Mouse (Mus musculus) forebrain, embryonic 11.5 days (tissue): ENCODE measurements around the gene Ercc6. TPM values are rescaled to one million over a fixed set of nuclear protein-coding genes. Genes with fewer than 3 reads are reported as not detected.

ENCODE experiments used
- ATAC-seq: fragments of 200-750 bp; cut with Nextera tagmentation; replicated peaks from 2 replicates; pipeline ENCODE4 v1.8.0; 2017; ENCODE audit warnings: moderate TSS enrichment; ENCODE audit not compliant: low FRiP score
- DNase-seq: peaks from one replicate; pipeline ENCODE4 v3.0.0-alpha.2; 2017; ENCODE audit warnings: low spot score
- H3K27ac ChIP-seq: fragments of 300-500 bp; sonication (generic); 2 replicates; pipeline ENCODE4 v1.5.1; 2014; ENCODE audit warnings: low read depth, low read length
- H3K27me3 ChIP-seq: fragments of 300-500 bp; sonication (generic); 2 replicates; pipeline ENCODE4 v1.6.1; 2014; ENCODE audit warnings: mild to moderate bottlenecking, low read length, mixed read lengths; ENCODE audit not compliant: control insufficient read depth, insufficient read depth
- H3K36me3 ChIP-seq: fragments of 300-500 bp; sonication (generic); 2 replicates; pipeline ENCODE4 v1.6.1; 2014; ENCODE audit warnings: mild to moderate bottlenecking, low read length, moderate library complexity, mixed read lengths; ENCODE audit not compliant: control insufficient read depth, insufficient read depth
- H3K4me1 ChIP-seq: fragments of 300-500 bp; sonication (generic); replicated peaks from 2 replicates; pipeline ENCODE4 v1.6.1; 2014; ENCODE audit warnings: low read length, mixed read lengths; ENCODE audit not compliant: control insufficient read depth, insufficient read depth
- H3K4me2 ChIP-seq: fragments of 300-500 bp; sonication (generic); 2 replicates; pipeline ENCODE4 v1.6.1; 2014; ENCODE audit warnings: low read depth, mild to moderate bottlenecking, low read length, moderate library complexity, mixed read lengths; ENCODE audit not compliant: severe bottlenecking
- H3K4me3 ChIP-seq: fragments of 300-500 bp; sonication (generic); 2 replicates; pipeline ENCODE4 v1.5.1; 2014; ENCODE audit warnings: low read depth, low read length
- H3K9ac ChIP-seq: fragments of 300-500 bp; sonication (generic); 2 replicates; pipeline ENCODE4 v1.6.1; 2014; ENCODE audit warnings: low read length
- H3K9me3 ChIP-seq: fragments of 300-500 bp; sonication (generic); 2 replicates; pipeline ENCODE4 v1.6.1; 2016; ENCODE audit warnings: low read length, mixed read lengths; ENCODE audit not compliant: control insufficient read depth
- WGBS: fragments of 180-500 bp; shearing (Covaris S2); extraction: QIAGEN DNeasy Blood & Tissue Kit; methylation state at CpG from one replicate; pipeline ENCODE4 v1.1.7; 2014; 5-methylcytosine and 5-hydroxymethylcytosine counted together
- polyA plus RNA-seq: library from polyadenylated mRNA; unstranded; fragments of >200 nt; fragmentation: Nextera tagmentation; extraction: Ambion mirVana; gene quantifications from 2 replicates; pipeline ENCODE4 v1.2.1, GENCODE M21; 2014

The Ercc6 gene
- polyA plus RNA-seq, 1 experiment from 2014 or later = 29.4 TPM

GRCm38 (mm10) chr14:32624811-32625210 lies 111.5 kb downstream of the Ercc6 start:
- Histone ChIP-seq H3K4me1 (no peaks in the 10 kb centered on the region), H3K36me3 (no peaks in the 10 kb centered on the region), H3K9me3 (no peaks in the 10 kb centered on the region), H3K4me2 (no peak overlapping the region), H3K9ac (no peak overlapping the region), H3K27me3 (no peaks in the 10 kb centered on the region), H3K4me3 (no peak overlapping the region), H3K27ac (no peak overlapping the region)
- DNase-seq (no peak), ATAC-seq (no peak)
- 89% methylated on average over 7 of the region's 7 CpGs for WGBS

- Histone ChIP-seq H3K9ac (no peak overlapping the region), H3K27ac (no peak overlapping the region), H3K36me3 (no peaks in the 10 kb centered on the region), H3K9me3 (no peaks in the 10 kb centered on the region), H3K4me2 (no peak overlapping the region), H3K4me3 (no peak overlapping the region), H3K4me1 (no peaks in the 10 kb centered on the region), H3K27me3 (no peaks in the 10 kb centered on the region)
- WGBS = 61% methylated on average over 2 of the region's 2 CpGs
- DNase-seq (no peak), ATAC-seq (no peak)
Measured at GRCm38 (mm10) chr14:32627271-32627670, 114.0 kb downstream of the Ercc6 start.

GRCm38 (mm10) chr14:32628584-32628983 lies 115.3 kb downstream of the Ercc6 start:
- no peak for ATAC-seq
- Histone ChIP-seq H3K9me3 (no peaks in the 10 kb centered on the region), H3K4me2 (no peak overlapping the region), H3K27me3 (no peaks in the 10 kb centered on the region), H3K4me3 (no peak overlapping the region), H3K36me3 (no peaks in the 10 kb centered on the region), H3K9ac (no peak overlapping the region), H3K4me1 (no peaks in the 10 kb centered on the region), H3K27ac (no peak overlapping the region)
- DNase-seq = no peak
- 56% methylated on average over 10 of the region's 10 CpGs for WGBS

Other genes with a start within 250 kb of the Ercc6 start
- 18.3 and 18.8 TPM in 2 replicates for gene Ogdhl, start 191.5 kb upstream of the Ercc6 start, polyA plus RNA-seq
- not detected in 2 replicates for gene 1700024G13Rik, start 125.1 kb upstream of the Ercc6 start, polyA plus RNA-seq
- 0.12 and 0.15 TPM in 2 replicates for gene Slc18a3, start 48.7 kb upstream of the Ercc6 start, polyA plus RNA-seq
- not detected in 2 replicates for gene Chat, start 47.5 kb upstream of the Ercc6 start, polyA plus RNA-seq
- 0.08 and 0.37 TPM in 2 replicates for gene Prrxl1, start 85.9 kb downstream of the Ercc6 start, polyA plus RNA-seq
- gene 3425401B19Rik, start 171.8 kb downstream of the Ercc6 start, polyA plus RNA-seq = not detected in 2 replicates